Mouse (Mus musculus): ENCODE measurements at regions not wholly inside any gene's neighbourhood (a gene's known extent, or its start where the extent isn't known, plus 50 kb on each side); places are given as distances from the start of the nearest gene placed in this dataset.
A peak's percentile ranks its signal among the peaks of the same experiment; 100 is the strongest.

DNA sequence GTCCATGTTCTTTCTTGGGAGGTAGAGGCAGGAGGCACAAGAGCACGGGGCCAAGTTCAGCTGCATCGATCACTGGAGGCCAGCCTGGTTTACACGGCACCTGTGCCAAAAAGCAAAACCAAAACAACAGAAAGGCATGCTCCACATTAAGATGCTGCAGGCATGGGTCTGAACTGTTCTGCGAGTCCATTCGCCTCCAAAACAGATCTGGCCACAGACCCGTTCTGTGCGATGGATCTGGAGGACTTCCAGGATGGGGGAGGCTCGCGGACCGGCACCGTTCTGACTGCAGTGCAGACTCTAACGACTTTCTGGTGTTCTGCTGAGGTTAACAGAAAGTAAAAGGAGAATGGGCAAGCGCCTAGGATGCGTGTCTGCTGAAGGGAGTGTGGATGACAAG lies 52.3 kb downstream of the A230072I06Rik start:
- no peaks in the 10 kb centered on the region for H3K36me3 ChIP-seq (replicated peaks)
- no peak overlapping the region for H3K27ac ChIP-seq
- no peak for DNase-seq (ENCODE audit: extremely low spot score, low spot score)
- H3K4me1 ChIP-seq: peaks cover 50% of the 10 kb centered on the region
- WGBS: 85% methylated on average over 14 of the region's 14 CpGs
- peaks cover 99% of the 10 kb centered on the region for H3K27me3 ChIP-seq (ENCODE audit: poor library complexity, severe bottlenecking)
- H3K9me3 ChIP-seq: no peaks in the 10 kb centered on the region
- H3K4me3 ChIP-seq: no peak overlapping the region

DNA sequence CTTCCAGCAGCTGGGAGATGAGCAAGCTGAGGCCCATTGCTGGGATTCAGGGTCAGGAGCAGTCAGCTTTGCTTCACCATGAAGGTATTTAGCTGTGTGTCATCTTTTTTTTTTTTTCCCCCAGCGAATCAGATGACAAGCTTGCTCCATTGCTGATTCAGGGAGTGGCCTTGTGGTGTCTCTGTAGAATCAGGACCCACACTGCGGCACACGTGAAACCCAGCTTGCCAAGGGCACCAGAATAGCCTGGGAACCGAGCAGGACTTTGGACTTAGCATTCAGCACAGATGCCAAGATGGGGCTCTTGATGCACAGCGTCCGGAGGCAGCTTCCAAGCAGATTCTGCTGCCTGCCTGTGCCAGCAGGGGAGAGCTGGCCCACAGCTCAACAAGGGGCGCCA lies 53.0 kb downstream of the A230072I06Rik start:
- no peak overlapping the region for H3K27ac ChIP-seq
- no peak overlapping the region for H3K4me3 ChIP-seq
- H3K27me3 ChIP-seq (ENCODE audit: poor library complexity, severe bottlenecking): peaks cover 99% of the 10 kb centered on the region
- H3K4me1 ChIP-seq: peaks cover 48% of the 10 kb centered on the region
- WGBS: 87% methylated on average over 7 of the region's 7 CpGs
- DNase-seq (ENCODE audit: extremely low spot score, low spot score): no peak
- H3K36me3 ChIP-seq (replicated peaks): no peaks in the 10 kb centered on the region
- no peaks in the 10 kb centered on the region for H3K9me3 ChIP-seq

DNA sequence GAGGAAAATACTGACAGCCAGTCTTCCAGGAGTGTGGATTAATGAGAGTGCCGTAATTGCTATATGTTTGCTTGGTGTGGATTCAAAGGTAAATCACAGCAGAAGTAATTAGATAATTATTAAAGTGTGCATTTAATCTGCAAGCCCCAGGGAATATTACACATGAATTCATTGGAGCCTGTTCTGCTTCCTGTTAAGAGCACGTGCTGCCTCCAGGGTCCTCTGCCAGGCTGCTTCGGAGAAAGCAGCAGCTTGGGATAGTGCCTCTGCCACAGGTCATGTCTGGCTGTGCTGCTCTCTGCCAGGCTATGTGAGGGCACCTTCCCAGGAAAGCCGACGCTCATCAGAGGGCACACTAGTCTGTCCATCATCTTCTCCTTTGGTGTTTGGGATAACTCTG lies 55.5 kb downstream of the A230072I06Rik start:
- peaks cover 100% of the 10 kb centered on the region for H3K27me3 ChIP-seq (ENCODE audit: poor library complexity, severe bottlenecking)
- no peaks in the 10 kb centered on the region for H3K9me3 ChIP-seq
- no peaks in the 10 kb centered on the region for H3K36me3 ChIP-seq (replicated peaks)
- H3K27ac ChIP-seq: no peak overlapping the region
- H3K4me3 ChIP-seq: no peak overlapping the region
- WGBS: 61% methylated on average over 5 of the region's 5 CpGs
- H3K4me1 ChIP-seq: peaks cover 28% of the 10 kb centered on the region
- DNase-seq (ENCODE audit: extremely low spot score, low spot score): no peak

DNA sequence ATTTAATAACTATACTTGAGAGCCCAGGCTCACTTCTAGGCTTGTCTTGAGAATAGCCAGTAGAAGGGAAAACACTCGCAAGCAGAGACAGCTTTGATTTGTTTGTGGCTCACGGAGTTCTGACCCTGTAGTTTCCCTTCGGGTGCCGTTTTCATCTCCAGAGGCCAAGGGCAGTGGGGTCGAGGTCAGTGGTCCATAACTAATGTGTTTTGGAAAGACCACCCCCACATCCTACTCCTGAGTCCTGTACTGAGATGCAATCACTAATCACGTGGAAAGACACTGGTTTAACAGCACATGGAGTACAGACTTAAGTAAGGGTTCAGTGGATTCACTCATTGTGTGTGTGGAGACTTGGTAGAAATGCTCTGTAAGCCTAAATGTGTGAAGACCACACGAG lies 56.0 kb downstream of the A230072I06Rik start:
- WGBS: 50% methylated on average over 7 of the region's 7 CpGs
- H3K27me3 ChIP-seq (ENCODE audit: poor library complexity, severe bottlenecking): peaks cover 96% of the 10 kb centered on the region

DNA sequence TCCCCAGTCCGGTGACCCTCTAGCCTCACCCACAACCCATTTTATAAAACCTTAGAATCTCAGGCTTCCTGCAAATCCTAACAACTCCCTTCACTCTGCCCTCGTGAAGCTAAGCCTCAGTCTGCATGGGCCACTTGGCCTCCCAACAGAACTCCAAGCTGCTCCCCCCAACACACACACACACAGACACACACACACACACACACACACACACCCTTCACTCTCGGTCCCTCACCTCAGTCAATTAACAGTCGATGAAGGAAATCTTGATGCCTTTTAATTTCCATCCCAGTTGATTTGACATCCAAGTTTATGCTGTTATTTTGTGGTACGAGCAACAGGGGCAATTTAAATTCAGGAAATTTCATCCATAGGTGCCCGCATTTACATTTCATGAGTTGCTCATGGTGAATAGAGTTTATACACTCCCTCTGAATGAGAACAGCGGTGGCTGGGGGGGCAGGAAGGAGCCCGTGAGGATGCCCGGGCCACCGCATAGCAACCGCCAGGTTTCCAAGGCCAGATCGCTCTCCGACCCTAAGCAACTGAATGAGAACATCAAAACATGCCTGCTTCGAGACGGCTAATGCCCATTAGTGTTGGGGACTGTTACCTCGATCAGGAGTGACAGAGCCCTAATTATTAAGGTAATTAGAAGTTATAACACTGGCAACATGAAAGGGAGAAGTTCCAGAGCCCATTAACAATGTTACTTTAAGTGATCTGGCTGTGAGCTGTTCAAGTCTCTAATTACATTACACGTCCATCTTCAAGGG lies 55.8 kb upstream of the Sox1 start:
- no peaks in the 10 kb centered on the region for H3K9me3 ChIP-seq

More for the DNA sequence above, 56.0 kb downstream of the A230072I06Rik start:
- Histone ChIP-seq H3K27ac (no peak overlapping the region), H3K4me3 (no peak overlapping the region), H3K4me1 (peaks cover 31% of the 10 kb centered on the region), H3K9me3 (no peaks in the 10 kb centered on the region), H3K36me3 (replicated peaks) (no peaks in the 10 kb centered on the region)
- no peak for DNase-seq (ENCODE audit: extremely low spot score, low spot score)

DNA sequence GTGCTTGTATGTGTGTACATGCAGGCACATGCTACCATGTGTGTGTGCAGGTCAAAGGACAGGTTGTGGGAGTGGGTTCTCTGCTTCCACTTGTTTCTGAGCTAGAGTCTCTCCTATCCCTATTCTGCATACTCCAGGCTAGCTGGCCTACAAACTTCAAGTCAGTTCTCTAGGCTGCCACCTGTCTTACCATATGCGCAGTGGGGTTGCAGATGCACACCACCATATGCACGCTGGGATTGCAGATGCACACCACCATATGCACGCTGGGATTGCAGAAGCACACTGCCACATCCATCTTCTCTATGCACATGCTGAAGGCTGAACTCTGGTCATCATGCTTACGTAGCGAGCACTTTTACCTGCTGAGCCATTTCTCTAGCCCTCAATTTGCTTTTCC lies 54.1 kb upstream of the Sox1 start:
- H3K9me3 ChIP-seq: no peaks in the 10 kb centered on the region
- whole genome bisulfite sequencing: 87% methylated on average over 5 of the region's 5 CpGs
- no peaks in the 10 kb centered on the region for H3K36me3 ChIP-seq (replicated peaks)
- H3K27ac ChIP-seq: no peak overlapping the region
- peaks cover 89% of the 10 kb centered on the region for H3K27me3 ChIP-seq (ENCODE audit: poor library complexity, severe bottlenecking)
- H3K4me1 ChIP-seq: peaks cover 21% of the 10 kb centered on the region
- DNase-seq (ENCODE audit: extremely low spot score, low spot score): no peak
- no peak overlapping the region for H3K4me3 ChIP-seq

More for the DNA sequence above, 55.8 kb upstream of the Sox1 start:
- H3K4me3 ChIP-seq: no peak overlapping the region
- peaks cover 31% of the 10 kb centered on the region for H3K4me1 ChIP-seq
- H3K27ac ChIP-seq: no peak overlapping the region
- H3K27me3 ChIP-seq (ENCODE audit: poor library complexity, severe bottlenecking): peaks cover 91% of the 10 kb centered on the region
- H3K36me3 ChIP-seq (replicated peaks): no peaks in the 10 kb centered on the region
- peak; percentile 48 for DNase-seq (ENCODE audit: extremely low spot score, low spot score)
- WGBS: 59% methylated on average over 17 of the region's 17 CpGs

Measured in forebrain, embryonic 10.5 days (tissue).